Mouse (Mus musculus) cerebellum, adult 2 months (tissue): Measurements from ENCODE around the gene Gm17509.

ENCODE experiments used
- CTCF ChIP-seq: fragments of 200-500 bp; IDR thresholded peaks from 2 replicates; pipeline ENCODE4 v1.5.1; 2011; ENCODE audit warnings: low read depth, mild to moderate bottlenecking, control low read depth, low read length, moderate library complexity, borderline replicate concordance; ENCODE audit not compliant: insufficient read depth
- POLR2A ChIP-seq: fragments of 200-500 bp; IDR thresholded peaks from 2 replicates; pipeline ENCODE4 v1.6.1; 2011; ENCODE audit warnings: low read length, control low read depth, borderline replicate concordance; ENCODE audit not compliant: insufficient read depth

- TF ChIP-seq CTCF, result no peak
- no peak for TF ChIP-seq POLR2A
Observed at GRCm38 (mm10) chr13:117183288-117183687, 37.6 kb downstream of the Gm17509 start.
